Mouse (Mus musculus): Measurements from ENCODE around the gene Zfp990. TPM values are rescaled to one million over a fixed set of nuclear protein-coding genes. Genes with fewer than 3 reads are reported as not detected.
"Not testable (repeated sequence)": the region's sequence is repeated elsewhere in the genome, so short reads cannot be mapped to it uniquely, and the experiment has no call there.

Gene Zfp990
- under 1 TPM; 0.48 to 0.75 TPM for total RNA-seq (2021)
- not detected in 2 replicates for polyA plus RNA-seq (2012; rRNA removed)
- long read RNA-seq: 0 reads

- DNase-seq: not testable (repeated sequence)
Observed at GRCm38 (mm10) chr4:145510459-145510858, at the start of gene Zfp990. Zfp990 (plus strand) TSS chr4:145510759.

GRCm38 (mm10) chr4:145463553-145464253 lies 46.9 kb upstream of the Zfp990 start:
- peak; percentile 20 for DNase-seq

GRCm38 (mm10) chr4:145478128-145478527 lies 32.4 kb upstream of the Zfp990 start:
- DNase-seq: no peak

GRCm38 (mm10) chr4:145480699-145481098 lies 29.9 kb upstream of the Zfp990 start:
- DNase-seq: not testable (repeated sequence)

- DNase-seq: no peak
Observed at GRCm38 (mm10) chr4:145489396-145489795, 21.2 kb upstream of the Zfp990 start.

DNA sequence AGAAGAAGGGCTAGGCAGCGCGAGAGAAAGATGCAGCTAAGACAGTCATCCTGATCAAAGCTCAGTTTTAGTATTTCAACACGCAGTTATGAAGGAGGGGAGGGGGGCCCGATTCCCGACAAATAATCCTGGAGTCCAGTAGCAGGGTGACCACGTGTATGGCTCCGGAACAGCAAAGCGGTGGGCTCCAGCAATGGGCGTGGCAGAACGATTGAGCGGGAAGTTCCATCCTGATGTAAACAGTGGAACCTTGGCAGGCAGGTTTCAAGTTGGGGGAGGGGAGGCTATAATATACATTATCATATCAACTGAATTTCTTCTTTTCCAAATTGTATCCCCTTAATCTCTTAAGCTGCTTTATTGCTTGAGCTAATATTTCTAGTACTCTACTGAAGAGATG lies 18.4 kb upstream of the Zfp990 start:
- no peak for DNase-seq

GRCm38 (mm10) chr4:145493316-145493715 lies 17.2 kb upstream of the Zfp990 start:
- DNase-seq: not testable (repeated sequence)

DNA sequence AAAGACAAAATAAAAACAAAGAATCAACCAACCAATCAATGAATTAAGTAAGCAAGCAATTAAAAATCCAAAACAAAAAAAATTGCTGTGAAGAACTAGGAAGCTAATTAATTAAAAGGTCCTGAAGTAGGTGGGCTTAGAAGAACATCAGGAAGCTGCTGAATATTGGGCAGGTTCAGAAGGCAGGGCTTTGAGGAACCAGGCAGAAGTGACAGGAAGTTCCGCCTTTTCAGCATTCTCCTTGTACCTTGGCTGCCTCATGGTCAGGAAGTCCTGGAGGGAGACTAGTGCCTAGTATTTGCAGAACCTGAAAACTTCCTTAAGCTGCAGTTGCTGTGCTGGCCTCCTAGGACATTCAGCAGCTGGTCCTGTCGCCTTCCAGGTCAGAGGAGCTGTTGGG lies 4.1 kb downstream of the Zfp990 start:
- DNase-seq: not testable (repeated sequence)

GRCm38 (mm10) chr4:145515776-145516565 lies 5.4 kb downstream of the Zfp990 start:
- not testable (repeated sequence) for DNase-seq

DNA sequence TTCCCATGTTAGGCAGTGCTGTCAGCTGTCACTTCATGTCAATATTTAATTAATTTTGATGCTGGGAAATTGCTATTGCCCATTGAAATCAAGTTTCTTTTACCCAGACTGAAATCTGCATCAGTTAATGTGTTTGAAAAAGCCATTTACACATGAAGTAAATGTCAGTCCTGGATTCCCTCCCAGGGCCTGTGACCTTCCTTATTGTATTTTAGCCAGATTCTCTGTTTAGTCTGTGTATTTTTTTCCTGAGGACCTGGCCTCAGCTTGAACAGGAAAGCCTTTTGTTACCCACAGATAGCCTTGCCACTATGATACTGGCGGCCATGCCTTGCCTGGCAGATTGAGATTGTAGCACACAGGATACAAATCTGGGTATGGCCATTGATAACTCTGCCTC lies 6.8 kb downstream of the Zfp990 start:
- DNase-seq: not testable (repeated sequence)

- not testable (repeated sequence) for DNase-seq
Observed at GRCm38 (mm10) chr4:145543861-145544260, 33.3 kb downstream of the Zfp990 start.

GRCm38 (mm10) chr4:145545106-145545505 lies 34.5 kb downstream of the Zfp990 start:
- DNase-seq: not testable (repeated sequence)

DNA sequence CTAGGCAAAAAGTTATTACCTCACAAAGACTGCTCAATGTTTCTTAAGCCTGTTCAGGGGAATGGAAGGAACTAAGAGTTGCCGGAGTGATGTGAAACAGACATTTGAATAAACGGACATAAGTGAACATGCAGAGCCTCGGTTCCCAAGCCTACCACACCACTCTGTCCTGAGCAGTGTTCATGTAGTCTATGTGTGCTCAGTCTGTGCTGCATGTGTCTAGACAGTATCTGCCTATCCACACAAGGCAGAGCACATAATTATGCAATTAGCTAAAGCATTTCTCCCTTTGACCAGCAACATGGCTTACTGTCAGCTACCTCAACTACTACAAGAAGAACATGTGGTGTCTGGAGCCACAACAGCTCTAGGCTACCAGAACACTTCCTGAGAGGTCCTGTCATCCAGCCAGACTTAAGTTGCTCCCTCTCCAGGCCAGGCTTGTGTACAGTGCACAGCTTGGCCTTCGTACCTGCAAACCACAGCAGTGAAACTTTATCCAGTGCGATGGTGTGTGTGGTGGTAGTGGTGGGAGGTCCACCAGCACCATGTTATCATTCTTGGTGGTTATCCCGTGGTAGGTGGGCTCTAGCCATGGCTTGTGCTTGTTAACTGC lies 35.3 kb downstream of the Zfp990 start:
- DNase-seq: not testable (repeated sequence)

GRCm38 (mm10) chr4:145546477-145546876 lies 35.9 kb downstream of the Zfp990 start:
- not testable (repeated sequence) for DNase-seq

- DNase-seq: no peak
Observed at GRCm38 (mm10) chr4:145556680-145557079, 46.1 kb downstream of the Zfp990 start.

GRCm38 (mm10) chr4:145559505-145560099 lies 49.0 kb downstream of the Zfp990 start:
- no peak for DNase-seq

DNA sequence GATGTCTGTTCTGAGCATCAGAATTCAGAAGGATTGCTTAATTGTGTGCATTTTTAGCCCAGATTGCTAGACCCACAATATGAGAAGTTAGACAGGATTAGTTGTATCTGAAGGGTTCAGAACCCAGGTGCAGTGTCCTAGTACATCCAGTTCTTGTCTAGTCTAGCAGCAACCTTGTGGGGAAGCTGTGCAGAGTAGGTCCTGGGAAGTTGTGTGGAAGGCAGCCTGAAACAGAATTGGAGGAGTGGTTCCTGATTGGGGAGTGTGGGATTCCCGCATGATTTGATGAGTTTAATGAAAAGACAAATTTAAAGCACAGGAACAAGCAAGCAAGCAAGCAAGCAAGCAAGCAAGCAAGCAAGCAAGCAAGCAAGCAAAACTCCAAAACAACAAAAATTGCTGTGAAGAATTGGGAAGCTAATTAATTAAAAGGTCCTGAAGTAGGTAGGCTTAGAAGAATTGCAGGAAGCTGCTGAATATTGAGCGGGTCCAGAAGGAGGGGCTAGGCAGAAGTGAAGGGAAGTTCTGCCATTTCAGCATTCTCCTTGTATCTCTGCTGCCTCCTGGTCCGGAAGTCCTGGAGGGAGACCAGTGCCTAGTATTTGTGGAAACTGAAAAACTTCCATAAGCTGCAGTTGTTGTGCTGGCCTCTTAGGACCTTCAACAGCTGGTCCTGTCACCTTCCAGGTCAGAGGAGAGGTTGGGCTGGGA lies 53.7 kb downstream of the Zfp990 start:
- no peak for DNase-seq

GRCm38 (mm10) chr4:145570461-145570860 lies 59.9 kb downstream of the Zfp990 start:
- peak; percentile 64 for DNase-seq

DNA sequence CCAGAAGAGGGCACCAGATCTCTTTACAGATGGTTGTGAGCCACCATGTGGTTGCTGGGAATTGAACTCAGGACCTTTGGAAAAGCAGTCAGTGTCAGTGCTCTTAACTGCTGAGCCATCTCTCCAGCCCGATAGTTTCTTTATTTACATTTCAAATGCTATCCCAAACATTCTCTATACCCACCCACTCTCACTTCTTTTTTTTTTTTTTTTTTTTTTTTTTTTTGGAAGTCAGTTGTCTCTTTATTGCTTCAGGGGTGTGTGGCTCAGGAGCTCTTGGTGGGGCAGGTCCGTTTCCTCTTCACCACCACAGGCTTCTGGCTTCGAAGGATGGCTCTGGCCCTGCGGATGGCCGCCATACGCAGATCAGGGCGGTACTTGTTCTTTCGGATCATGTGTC lies 66.1 kb downstream of the Zfp990 start:
- not testable (repeated sequence) for DNase-seq

GRCm38 (mm10) chr4:145580333-145580732 lies 69.8 kb downstream of the Zfp990 start:
- DNase-seq: not testable (repeated sequence)

GRCm38 (mm10) chr4:145585078-145585477 lies 74.5 kb downstream of the Zfp990 start, which contains the start of gene Gm13212:
Gm13212 (plus strand) TSS chr4:145585166.
- peak; percentile 31 for DNase-seq

All from adrenal gland, adult 2 months (tissue).